Mouse (Mus musculus): ENCODE measurements around the gene Fsd1.

- TF ChIP-seq CTCF (IDR thresholded peaks at IDR 0.05; ENCODE audit: low read depth) (no peak), EP300 (IDR thresholded peaks at IDR 0.05; ENCODE audit: low read depth) (no peak)
These were observed 22.2 kb downstream of the Fsd1 start for GRCm38 (mm10) chr17:56008356-56009087.

Measured in liver, postnatal 0 days (tissue).